Mouse (Mus musculus): ENCODE measurements around the gene Rasd2.
A peak's percentile ranks its signal among the peaks of the same experiment; 100 is the strongest.

The Rasd2 gene

DNA sequence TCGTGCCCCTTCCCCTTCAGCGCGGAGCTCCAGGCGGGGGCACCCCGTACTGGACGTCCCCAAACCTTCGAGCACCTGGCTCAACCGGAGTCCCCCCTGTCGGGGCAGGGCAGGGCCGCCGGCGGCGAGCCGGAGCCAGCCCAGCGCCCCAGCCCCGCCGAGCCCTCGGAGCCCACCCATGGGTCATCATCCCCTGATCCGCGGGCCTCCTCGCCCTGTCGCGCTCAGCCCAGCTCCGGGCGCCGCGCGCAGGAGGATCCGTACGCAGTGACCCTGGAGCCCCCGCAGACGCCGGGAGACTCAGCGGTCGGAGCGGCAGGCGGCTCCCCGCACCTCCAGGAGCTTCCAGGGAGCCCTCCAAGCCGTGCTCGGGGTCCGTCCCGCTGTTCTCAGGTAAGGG is at the start of gene Rasd2:
Gene Rasd2 (plus strand): TSS at position 259 of the 400 bp plus-strand sequence.
- peak; percentile 38 for DNase-seq

DNA sequence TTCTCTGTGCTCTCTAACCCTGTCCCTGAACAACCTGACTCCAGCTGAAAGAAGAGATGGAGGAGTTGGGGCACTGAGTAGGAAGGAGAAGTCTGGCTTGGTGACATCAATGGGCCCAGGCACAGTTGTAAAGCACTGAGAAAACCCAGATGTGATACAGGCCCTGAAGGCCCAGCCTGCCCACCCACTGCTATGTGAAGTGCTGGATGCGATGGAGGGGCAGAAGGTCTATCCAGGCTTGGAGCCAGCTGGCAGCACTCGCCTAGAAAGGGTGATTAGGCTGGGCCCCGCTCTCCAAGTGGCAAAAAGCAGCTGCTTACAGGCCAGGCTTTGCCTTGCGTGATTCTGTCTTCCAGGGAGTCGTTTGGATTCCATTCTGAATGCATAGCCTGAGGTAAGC is 44.4 kb upstream of the Rasd2 start:
- no peak for DNase-seq

DNA sequence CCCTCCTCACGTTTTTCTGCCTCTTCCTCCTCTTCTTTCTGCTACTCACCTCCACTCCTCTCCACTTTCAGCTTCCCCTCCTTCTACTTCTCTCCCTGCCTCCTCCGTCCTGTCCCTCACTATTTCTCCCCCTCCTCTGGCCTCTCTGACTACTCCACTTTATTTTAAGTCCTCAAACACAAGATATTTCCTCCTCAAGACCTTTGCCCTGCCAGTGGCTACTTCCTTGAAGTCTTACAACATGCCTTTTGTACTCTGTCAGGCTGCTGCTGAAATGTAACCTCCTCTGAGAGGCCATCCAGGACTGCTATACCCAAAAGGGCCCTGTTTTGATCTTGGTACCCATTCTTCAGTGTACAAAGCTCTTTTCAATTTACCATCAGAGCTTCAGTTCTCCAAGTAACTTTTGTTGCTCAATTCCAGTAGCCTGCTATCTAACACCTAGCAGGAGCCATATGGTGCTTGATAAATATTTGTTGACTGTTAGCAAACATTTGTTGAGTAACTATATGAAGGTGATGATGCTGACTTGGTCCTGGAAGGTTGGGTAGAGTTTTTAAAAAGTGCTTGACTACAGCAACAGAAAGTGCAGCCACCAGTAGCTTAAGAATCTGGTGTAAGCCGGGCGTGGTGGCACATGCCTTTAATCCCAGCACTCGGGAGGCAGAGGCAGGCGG is 41.6 kb upstream of the Rasd2 start:
- DNase-seq, result no peak

DNA sequence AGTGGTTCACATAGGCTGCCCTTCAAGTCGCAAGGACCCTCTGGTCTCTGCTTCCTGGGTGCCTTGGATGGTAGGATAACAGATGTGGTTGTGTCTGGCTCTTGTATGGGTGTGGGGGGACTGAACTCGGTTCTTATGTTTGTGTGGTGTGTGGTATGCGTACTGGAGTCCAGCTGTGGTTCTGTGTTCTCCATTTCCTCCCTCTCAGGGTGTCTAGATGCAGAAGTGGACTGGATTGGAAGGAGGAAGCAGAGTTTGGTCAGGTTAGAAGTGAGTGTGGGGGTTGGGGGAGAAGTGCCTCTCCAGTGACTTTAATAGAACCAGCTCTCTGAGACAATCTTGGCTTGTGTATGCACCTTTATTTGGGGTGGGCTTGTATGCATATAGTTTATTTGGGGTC is 20.7 kb upstream of the Rasd2 start:
- no peak for DNase-seq

DNA sequence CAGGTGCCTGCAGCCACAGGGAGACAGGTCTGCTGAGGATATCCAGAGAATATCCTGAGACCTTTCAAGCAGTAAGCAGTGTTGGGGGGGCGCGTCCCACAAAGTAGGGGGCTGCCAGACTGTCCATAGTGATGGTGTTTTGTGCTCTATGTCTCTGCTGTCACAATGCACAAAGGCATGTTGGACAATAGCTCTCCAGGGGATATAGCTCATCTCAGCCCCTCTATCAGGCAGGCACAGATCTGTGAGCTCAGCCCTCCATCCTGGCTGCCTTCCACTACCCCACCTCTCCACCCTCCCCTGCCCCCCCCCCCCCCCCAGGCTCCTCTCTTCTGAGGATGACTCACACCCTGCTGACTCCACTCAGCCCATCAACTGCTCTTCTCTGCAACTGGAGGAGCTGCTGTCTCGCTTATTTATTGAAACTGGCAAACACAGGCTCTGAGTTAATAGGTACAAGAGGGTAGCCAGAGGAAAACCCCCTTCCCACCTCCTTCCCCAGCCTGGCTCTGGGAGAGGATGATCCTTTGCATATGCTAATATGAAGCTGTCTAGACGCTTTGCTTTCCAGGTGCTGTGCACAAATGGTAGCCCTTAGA is 19.2 kb upstream of the Rasd2 start:
- no peak for DNase-seq

DNA sequence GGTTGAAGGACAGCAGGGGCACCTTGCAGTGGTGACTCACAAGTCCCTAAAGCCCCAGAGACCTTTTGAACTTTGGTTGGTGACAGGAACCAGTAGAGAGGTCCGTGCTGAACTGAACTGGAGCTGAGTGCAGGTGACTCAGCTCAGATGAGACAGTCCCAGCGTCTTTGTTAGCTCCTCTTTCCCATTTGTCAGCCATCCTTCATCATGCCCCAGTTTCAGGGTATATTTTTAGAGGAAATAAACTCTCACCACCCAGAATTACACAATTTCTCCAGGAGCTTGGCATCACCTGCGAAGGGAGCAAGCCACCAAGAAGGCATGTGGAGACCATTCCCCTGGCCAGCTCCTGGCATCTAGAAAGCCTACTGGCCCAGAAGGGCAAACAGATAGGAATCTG is 16.6 kb upstream of the Rasd2 start:
- DNase-seq, result no peak

DNA sequence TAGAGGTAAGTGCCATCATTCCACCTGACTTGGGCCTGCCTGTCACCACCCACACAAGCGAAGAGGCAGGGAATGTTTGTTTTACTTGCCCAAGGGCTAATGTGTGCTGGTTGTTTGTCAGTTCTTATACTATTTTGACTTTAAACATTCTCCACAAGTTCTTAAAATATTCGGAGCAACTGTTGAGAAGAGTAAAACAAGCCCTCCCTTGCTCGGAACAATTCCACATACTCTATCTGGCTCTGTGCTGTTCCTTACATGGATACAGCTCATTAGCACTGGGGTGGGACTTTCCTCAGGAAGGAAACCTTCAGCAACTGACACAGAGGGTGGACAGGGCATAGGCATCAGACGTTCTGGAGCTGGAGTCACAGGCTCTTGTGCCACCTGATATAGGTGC is 15.9 kb upstream of the Rasd2 start:
- no peak for DNase-seq

DNA sequence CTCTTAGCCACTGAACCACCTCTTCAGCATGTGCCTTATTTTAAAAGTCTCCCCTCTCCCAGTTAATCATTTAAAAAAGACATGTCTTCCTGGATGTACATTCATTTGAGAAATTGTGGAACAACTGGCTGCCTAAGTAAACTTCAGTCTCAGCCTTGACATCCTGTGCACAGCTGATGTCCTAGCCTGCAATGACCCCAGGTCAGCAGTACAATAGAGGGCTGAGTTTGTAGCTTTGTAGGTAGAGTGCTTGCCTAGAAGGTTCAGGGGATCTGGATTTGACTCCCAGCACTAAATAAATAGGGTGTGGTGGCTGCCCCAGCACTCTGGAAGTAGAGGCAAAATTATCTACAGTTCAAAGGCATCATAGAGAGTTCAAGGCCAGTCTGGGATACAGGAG is 15.4 kb upstream of the Rasd2 start:
- DNase-seq, result no peak

DNA sequence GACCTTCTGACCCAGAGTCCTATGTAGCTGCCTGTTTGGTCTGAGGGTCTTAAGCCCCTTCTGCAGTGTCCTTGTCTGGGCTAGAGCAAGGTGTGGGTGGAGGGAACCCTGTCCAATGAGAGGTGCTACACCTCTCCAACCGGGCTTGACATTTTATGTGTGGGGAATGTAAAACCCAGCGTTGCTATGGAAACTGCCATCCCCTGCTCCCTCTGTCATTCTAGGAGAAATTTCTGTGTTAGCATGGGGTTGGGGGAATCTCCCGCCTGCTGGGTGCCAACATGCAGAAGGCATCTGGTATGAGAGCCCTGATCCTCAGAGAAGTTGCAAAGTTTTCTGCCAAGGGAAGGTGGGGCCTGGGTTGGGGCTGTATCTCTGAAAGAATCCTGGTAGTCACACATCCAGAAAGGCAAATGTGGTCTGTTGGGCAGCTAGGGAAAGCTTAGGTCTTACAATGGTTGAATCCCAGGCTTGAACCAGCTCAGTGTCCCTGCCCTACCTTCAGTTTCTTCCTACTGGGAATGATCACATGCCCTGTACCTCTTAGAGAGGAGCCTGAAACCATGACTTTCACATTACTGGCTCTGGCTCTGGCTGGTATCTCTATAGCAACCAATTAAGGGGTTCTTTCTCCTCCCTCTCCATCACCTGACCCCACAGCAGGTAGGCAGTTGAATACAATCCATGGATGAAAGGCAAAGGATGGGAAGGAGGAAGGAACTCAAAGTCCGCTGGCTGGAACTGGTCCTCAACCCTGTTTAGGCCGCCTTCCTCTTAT is 14.6 kb upstream of the Rasd2 start:
- no peak for DNase-seq

DNA sequence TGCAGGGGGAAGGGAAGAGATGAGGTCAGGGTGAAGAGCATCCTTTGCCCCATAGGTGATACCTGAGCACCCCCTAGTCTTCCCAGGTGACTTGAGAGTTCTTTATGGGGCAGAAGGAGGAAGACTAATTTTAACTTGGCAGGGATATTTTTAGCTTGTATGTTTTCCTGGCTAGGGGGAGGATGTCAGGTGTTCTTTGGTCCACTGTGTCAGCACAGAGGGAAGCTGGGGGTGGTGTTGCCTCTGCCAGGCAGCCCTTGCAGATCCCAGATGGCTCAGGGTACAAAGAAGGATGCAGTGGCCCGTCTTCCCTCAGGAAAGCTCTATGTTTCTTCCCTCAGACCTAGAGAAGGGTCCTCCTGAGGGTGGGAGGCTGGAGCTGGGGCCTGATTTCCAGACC is 13.8 kb upstream of the Rasd2 start:
- DNase-seq, result peak; percentile 26

DNA sequence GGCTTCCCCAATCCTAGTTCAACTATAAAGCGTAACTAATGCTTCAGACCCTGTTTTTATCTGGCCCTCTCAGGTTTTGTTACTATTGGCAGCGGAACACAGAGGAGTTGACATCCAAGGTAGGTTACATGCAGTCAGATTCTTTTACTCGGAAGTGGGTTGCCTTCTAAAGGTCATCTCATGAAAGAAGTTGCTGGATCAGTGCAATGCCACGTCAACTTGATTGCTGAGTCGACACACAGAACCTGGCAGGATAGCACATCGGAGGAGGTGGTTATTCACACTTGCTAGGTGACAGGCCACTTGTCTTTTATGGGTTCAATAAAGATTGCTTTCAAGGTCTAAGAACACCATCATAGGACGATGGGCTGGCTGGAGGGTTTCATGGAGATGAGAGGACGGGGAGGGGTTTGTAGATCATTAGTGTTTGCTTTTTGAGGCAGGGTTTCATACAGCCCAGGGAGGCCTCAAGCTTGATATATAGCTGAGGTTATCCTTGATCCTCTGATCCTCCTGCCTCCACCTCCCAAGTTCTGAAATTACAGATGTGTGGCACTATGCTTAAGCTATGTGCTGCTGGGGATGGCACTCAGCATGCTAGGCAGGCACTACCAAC is 11.6 kb upstream of the Rasd2 start:
- no peak for DNase-seq

DNA sequence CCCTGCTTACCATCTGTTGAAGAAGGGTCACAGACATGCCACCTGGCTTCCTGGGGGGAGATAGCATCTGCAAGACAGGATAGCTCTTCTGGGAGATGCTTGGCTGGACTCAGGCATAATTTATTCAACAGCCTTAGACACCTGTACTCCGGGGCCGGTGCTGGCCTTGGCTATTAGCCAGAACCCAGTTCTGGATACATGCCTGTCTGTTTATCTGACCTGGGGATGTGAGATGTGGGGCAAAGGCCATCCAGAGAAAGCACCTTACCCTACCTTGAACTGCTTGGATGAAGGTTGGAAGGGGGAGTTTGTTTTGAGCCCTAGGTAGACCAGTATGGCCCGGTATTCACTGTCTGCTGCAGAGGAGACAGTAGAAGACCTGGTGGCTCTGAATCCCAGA is 10.8 kb upstream of the Rasd2 start:
- no peak for DNase-seq

DNA sequence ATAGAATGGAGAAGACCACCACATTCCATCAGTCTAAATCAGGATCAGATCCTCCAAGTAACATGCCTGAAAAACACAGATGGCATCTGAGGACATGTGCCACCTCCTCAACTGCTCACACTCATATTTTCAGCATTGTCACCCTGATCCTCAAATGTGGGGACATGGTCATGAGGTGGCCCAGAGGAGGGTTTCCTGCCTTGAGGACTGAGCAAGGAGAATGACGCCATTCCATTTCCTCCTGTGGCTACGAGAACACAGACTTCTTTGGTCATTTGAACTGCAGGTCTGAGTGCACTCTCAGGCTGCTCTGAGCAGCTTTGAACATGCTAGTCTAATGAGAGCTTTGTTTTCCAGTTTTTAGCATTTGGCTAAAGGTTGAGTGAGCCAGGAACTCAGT is 10.3 kb upstream of the Rasd2 start:
- DNase-seq, result no peak

DNA sequence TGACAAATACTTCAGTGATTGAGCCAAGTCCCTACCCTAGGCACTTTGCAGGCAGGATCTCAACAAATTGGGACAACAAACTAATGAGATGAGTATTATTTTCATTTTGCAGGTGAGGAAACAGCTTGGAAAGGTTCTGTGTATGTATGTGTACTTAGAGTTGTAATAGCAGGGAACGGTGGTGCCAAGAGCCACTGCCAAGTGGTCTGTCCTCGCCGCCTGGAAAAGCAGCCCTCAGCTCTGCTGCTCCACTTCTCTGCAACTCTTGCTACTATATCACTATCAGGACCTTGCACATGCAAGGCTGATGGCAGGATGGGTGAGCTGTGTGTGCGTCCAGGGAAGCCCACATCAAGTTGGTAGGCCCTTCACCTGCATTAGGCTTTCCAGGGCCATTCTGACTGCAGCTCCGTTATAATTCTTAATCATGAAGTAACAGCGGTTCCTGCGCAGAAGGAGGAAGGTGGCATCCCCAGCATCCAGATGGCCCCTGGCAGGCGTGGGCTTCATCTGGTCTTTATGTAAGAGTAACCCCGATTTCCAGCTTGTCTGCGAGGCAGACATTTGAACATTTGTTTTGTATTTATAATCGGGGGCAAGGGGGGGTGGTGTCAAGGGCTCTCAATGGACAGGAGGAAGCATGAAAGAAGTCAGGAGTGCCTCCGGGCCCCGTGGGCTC is 9.4 kb upstream of the Rasd2 start:
- DNase-seq, result no peak

DNA sequence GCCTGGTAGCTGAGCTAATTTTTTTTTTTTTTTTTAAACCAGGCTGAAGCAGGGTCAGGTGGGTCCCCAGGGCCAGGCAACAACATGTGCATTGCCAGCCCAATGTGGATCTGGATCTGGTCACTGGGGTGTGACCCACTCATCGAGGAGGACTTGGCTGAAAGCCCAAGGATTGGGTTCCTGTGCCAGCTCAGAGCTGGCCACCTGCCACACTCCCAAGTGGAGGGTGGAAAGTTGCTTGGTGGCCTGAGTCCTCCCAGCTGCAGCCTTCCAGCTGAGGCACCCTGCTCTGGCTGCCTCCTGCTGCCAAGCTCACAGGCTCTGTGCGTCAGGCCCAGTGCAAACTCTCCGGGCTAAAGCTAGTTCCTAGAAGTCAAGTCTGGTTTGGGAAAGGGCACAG is 2.3 kb upstream of the Rasd2 start:
- DNase-seq, result peak; percentile 65

DNA sequence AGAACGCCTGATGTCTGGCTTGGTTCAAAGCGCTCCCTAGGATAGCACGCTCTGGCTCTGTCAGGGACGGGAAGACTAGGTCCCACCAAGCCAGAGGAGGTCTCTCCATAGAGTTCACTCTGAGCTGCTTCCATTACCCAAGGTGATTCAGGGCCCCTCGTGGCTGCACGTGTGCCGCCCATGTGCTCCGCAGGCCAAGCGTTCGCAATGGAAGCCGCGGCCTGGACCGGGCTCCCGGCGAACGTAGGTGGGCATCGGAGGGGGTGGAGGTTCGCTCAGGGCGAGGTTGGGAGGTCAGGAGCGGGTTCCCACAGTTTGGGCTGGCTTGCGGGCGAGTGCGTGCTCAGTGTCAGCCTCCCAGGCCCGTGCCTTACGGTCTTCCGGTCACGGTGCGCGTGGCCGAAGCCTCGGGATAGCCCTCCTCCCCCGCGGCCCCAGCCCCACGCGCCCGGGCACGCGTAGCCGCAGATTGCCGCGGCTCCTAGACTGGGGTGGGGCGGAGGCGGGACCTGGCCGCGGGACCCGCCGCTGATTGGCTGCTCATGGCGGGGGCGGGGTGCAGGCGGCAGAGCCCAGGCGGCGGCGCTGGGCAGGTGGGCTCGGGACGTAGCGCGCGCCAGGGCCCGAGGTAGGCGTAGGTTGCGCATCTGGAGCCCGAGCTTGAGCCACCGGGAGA is 975 bp upstream of the Rasd2 start:
- DNase-seq, result peak; percentile 88

DNA sequence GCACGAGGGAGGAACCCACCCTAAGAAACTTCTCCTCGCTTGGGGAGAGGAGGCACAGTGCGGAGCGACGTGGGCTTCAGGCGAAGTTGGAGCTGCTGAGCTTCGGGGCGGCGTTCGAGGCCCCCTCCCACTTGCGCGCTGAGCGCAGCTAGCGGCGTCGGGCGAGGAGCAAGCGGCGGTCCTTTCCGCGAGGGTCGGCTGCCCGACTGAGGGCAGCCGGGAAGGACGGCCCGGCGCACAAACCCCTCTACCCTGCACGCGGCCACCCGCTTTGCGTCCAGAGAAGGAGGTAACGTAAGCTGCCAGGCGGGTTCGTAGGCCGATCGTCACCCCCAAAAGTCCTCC is 465 bp upstream of the Rasd2 start:
- DNase-seq, result no peak

DNA sequence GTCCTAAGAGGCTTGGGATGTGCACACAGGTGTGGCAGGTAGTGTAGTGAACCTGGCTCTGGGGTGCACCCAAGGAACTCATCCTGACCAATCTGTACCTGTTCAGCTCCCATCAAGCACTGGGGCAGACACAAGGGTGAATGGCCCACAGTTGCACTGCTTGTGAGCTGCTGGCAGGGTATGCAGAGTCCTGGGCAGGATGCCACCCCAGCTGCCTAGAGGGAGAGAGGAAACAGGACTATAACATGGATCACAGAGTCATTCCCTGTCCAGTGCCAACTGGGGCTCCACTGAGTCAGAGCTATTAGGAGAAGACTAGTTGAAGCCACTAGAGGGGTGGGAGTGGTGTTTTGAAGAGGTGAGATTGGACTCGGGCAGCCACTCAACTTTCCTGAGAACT is 1.3 kb downstream of the Rasd2 start:
- DNase-seq, result peak; percentile 68

DNA sequence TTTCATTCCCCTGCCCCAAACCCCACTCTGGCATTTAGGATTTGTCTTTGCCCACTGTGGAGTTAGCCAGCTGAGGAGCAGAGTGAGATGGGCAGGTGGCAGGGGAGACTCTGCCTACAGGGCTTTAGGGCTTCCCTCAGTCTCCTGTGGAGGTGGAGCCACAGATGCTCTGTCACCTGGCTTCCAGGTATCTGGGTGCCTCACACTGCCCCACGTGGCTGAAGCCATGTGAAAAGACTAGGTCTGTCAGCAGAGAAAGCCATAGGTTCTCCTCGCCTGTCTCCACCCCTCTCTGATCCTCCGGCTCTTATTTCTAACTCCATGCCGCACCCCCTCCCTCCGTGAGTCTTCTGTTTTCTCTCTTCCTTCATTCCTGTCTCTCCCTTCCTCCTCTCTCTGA is 2.2 kb downstream of the Rasd2 start:
- peak; percentile 36 for DNase-seq

DNA sequence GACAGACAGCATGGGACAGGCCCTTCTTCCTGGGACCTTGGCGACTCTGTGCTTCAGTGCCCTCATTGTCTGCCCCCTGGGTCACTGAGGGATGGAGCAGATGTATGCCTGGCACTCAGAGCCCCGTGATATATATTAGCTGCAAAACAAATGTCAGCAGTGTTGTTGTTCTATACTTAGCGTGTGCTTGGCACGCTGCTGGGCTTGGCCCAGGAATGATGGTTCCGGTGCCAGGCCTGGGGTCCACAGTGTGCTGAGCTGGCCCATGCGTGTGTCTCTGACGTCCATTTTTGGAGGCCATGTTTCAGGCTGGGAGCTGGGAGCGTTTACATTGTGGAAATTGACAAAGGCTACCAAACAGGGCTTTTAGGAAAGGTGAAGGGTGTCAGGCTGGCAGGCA is 3.1 kb downstream of the Rasd2 start:
- peak; percentile 58 for DNase-seq

DNA sequence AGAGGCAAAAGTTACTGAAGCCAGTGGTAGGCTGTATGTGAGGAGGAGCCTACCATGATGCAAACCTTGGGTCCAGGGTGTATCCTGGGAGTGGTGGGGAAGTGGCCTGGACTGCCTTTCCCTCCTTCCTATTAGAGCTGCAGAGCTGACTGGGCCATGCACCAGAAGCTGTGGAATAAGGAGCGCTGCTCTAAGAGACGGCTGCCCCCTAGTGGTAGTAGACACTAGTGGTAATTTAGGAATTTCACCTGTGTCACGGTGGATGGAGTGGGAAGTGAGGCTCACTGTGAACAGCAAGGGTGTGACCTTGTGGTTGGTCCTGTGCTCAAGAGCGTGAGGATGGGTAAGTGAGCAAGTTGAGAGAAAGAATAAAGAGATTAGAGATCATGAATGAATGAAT is 4.2 kb downstream of the Rasd2 start:
- peak; percentile 90 for DNase-seq

DNA sequence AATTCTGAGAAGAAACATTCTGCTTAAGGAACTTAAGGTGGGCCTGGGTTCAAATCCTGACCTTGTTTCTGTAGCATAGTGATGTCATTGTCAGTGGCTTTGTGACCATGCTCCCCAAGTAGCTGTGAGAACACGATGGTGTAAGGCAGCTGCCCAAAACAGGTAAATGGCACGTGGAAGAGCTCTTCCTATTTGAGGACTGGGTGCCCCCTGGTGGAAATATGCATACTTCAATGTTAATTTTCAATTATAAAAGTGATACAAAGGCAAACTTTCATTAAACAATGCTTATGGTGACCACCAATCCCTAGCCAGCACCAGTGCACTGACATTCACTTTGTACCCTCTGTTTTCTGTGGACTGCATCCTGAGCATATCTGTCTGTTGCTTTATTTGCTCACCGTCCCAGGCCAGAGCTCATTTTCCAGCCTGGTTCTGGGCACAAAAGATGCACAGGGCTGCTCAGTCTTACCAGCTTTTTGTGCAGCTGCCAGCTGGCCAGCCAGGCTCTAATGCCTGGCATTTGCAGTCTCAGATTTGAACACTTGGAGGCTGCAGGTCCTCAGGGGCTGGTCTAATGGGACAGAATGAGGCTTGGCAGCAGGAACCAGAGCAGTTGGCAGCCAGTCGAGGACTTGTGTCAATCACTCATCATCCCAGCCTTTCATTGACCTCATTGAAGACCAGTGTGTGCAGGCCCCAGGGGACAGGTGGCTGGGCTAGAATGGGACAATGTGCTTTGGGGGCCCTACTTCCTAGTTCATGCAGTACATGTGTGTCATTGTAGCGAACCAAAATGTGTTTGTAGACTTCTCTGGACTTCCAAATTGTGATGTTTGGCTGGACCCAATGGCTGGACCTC is 6.4 kb downstream of the Rasd2 start:
- DNase-seq, result peak; percentile 54

All from cerebellum, adult 9-10 months (tissue).